Mouse (Mus musculus): ENCODE data around the gene Map6.

Gene Map6

DNA sequence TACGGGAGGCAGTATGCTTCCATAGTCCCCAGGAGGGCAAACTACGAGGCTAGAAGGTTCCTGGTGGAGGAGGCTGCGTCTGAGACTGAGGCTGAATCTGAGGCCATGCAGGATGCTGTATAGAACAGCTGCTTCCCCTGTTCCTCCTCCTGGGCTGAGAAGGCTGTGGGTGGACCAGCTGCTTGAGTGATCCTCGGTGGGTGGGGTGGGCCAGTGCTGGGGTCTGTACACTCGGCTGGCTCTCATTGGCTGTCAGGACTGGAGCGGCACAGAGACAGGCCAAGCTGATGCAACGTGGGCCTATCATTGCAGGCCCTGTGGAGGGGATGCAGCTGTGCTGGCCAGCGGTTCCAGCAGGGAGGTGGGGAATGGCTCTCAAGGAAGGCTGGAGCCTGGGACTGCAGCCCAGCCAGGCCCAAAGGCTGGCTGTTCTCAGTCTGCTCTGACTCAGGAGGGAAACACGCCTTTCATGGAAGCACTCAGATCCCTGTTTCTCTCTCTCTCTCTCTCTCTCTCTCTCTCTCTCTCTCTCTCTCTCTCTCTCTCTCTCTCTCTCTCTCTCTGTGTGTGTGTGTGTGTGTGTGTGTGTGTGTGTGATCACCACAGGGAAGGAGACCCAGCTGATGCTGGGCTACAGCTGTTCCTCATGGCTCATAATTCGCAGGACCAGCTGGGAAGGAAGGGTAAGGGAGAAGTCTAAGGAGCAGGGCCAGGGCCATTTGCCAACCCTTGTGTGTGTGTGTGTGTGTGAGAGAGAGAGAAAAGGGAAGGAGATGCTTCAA lies 93.0 kb downstream of the Map6 start:
- DNase-seq, result peak; percentile 100

DNA sequence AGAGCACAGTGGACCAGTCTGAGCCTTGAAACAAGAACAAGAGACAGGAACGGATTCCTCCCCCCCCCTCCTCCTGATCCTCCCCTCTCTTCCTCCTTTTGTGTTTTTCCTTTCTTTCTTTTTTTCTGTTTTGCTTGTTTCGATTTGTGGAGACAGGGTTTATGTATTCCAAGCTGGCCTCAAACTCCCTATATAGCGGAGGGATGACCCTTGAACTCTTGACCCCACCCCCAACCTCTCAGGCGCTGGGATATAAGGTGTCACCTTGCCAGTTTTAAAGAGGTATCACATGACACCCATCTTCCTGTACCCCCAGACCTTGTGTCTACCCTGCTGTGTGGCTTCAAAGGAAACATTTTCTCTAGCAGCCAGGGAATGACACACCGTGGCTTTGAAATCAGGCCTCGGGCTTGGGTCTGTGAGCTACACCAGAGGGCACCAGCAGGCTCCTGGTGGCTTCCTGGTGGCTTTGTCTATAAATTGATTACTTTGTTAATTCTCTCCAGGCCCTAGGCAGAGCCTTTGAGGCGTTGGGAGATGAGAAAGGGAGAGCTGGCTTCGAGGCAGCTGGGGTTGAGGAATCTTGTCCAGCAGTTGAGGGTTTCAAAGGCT lies 93.7 kb downstream of the Map6 start:
- DNase-seq, result peak; percentile 91

DNA sequence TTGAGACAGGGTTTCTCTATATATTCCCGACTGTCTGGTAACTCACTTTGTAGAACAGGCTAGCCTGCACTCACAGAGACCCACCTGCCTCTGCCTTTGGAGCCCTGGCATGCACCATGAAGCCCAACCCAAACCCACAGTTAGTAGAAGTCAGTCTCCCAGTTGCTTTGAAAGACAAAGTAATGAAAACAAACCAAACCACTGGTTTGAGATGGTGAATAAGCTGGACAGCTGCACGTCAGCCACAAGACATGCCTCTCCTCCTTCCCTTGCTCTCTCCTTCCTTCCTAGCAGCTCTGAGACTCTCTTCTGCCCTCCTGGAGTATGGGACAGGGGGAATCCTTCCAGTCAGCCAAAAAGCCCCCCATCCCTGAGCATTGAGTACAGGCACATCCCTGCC lies 94.9 kb downstream of the Map6 start:
- DNase-seq, result no peak

DNA sequence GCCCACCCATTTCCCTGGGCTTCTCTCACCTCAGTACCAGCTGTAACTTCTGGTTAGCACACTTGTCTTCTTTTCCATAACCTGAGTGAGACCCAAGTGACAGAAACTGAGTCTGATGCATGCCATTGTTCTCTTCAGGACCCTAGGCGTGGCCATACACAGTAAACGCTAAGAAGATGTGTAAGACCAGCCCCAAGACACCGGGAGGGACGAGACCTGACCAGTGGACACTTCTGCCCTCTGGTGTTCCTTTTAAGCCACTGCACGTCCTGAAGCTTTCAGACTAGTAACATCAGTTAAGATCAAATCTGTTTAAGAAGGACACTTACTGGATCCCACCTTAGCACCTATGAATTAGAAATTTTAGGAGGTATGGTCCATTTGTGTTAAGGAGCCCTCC lies 97.8 kb downstream of the Map6 start:
- DNase-seq, result peak; percentile 94

DNA sequence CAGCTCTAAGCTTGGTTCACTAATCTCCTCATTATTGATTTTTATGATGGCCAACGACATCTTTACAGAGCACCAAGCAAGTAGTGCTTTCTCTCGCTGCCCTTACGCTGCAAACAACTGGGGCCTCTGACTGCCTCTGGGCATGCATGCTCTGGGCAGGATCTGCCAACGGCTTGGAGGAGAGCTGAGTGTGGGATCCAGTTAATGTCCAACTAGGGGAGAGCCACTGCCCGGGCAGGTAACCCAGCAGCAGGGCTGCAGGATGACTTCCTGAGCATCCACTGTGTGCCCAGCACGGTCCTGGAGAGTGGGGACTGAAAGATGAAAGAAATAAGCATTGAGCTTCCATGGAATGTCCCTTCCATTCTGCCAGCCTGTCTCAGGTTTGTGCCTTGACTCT lies 99.5 kb downstream of the Map6 start:
- DNase-seq, result peak; percentile 82

DNA sequence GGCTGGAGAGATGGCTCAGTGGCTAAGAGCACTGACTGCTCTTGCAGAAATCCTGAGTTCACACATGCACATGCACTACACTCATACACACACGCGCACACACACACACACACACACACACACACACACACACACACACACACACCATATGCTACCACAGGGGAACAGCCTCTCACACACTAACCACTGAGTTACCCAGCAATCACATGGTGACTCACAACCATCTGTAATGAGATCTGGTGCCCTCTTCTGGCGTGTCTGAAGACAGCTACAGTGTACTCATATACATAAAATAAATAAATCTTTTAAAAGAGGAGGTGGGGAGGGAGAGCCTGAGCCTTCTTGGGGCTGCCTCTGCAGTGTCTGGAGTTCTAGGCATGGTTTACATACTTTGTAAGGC lies 107.1 kb downstream of the Map6 start:
- DNase-seq, result peak; percentile 73

DNA sequence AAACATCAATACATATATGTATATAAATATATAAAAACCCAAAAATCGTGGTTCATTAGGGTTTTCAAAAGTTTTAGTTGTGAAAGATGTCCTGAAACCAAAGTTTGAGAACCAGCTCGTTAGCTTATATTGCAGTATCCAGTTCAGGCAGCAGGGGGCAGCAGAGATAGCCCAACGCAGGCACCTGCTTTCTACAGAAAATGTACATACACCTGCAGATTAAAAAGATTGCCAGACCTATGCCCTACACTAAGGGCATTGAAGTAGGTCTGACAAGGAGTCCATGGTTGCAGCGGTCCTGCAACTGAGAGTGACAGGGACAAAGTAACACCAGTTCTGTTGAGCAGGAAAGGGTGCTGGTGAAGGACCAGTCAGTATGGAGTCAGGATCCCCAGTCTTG lies 108.2 kb downstream of the Map6 start:
- DNase-seq, result peak; percentile 84

DNA sequence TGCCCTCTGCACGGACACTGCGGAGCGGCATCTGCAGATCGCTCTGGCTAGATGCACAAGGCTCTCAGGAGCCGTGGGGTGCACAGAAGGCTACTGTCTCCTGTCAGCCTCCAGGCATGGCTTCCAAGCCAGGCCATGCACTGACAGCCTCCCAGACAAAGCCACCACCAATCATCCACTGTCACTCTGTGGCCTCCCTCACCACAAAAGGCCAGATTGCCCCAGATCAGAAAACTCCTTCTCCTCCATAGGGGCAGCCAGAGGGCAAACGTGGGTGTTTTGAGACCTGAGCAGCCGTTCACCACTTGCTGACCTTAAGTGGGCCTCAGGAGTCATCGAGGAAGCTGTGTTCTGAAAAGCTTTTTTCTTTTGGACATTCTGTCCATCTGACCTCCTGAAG lies 111.6 kb downstream of the Map6 start:
- DNase-seq, result no peak

DNA sequence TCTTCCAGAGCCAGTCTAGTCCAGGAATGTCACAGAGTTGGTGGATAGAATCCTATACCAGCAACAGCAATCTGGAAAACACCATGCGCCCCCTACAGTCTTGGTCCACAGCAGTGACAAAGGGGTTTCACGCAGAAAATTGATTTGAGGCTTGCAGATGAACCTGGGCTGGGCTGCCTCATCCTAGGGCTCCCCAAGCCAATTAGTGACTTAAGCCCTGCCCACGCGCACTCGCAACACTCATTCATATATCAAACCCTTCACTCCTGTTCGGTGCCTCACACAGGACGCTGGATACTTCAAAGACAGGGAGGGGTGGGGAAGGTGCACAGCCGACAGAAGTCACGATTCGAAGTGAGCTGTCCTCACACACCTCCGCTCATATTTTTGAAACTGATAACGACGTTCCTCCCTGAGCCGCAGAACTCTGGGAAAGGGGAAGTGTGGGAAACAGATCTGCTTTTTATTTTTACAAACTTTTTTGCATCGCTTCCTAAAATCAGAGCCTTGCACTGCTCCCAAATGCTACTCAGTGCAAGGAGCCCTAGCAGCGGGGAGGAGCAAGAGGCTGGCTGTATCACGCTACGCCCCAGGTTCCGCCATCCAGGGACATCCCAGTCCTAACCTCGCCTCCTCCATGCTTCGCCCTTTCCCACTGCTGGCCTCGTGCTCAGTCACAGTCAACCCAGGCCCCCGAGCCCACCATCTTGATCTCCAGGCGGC lies 113.4 kb downstream of the Map6 start:
- DNase-seq, result peak; percentile 93

DNA sequence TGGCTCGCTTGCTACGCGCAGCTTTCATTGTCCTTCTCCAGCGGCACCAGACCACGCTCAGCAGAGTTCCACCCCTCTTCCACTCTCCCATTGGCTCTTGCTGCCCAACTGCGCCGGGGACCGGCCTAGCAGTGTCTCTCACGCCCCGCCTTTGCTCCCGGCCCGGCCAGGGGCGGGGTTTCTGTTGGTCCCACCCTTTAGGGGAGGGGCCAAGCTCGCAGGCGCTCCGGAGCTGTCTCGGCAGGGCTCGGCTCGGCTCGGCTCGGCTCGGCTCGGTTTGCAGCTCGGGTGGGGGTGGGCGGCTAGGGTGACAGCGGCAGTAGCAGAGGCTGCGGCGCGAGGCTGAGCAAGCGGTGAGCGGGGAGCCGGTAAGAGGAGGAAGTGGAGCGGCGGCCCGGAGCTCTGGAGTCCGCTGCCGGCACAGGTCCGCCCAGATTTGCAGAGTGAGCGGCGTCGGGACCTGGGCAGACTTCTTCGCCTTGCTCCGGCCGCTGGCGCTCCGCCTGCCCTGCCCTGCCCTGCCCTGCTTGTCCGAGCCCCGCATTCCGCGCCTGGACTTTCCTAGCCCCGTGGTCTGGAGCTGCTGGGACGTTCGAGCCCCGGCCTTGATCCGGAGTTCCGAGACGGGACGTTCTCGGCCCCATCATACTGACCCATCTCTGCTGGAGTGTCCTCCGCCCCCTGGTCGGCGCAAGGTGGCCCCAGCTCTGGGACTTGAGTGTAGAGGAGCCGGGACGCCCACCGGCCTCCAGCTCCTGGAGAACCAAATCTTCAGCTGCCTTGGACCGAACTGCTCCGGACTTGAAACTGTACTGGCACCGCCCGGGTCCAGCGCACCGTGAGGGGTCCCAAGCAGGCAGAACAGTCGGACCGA lies 114.2 kb downstream of the Map6 start, which contains the start of gene Gdpd5:
TSS of gene Gdpd5 (plus strand) at position 201 of the 874 bp plus-strand sequence.
- peak; percentile 100 for DNase-seq

DNA sequence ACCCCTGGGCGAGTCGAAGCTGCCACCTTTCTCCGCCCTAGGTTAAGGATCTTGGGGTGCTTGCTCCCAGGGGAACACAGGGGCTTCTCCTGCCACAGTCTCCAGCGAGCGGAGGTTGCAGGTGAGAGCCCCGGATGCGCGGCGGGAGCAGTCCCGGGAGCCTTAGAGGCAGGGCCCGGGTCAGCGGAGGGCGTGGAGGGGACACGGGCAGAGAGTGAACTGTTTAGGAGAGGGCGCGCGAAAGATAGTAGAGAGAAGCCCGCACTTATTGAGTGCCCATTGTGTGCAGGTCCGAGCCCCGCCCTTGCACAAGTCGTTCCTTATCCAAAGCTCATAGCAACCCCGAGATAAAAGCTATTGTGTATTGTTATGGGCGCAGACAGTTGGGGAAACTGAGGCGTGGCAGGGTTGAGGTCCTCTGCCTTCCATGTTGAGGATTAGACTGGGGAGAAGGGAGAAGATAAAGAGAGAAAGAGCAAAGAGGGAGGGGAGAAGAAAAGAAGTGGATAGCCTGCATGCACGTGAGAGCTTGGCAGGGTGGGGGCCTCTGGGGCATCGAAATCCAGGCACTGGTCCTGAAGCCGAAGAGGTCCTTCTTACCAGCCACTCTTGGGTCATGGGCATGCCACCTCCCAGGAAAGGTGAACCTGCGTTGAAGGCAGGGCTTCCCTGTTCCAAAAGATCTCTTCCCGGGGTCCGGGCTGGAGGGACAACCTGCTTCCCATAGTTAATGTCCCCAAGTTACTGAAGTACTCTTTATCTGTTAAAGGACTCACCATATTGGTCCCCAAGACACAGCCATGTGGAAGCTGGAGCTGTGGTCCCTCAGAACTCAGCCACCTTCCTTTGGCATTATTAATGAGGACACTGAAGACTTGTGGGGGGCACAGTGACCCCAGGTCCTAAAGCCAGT lies 115.1 kb downstream of the Map6 start:
- peak; percentile 96 for DNase-seq

DNA sequence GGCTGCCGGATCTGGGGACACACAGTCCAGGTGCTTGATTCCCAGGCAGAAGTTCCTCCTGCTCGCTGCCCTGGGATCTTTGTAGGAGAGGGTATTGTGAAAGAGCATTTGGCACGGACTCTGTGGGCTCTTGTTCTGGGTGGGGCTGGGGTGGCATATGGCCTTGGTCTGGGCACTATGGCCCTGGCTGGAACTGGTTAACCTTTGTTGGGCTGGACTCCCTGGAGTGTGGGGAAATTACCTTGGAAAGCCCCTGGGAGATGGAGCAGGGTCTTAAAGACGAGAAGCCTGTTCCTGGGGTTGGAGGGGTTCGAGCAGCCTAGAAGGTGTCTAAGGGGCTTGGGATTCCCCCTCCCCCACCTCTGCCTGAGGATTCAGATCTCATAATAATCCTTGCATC lies 116.0 kb downstream of the Map6 start:
- no peak for DNase-seq

DNA sequence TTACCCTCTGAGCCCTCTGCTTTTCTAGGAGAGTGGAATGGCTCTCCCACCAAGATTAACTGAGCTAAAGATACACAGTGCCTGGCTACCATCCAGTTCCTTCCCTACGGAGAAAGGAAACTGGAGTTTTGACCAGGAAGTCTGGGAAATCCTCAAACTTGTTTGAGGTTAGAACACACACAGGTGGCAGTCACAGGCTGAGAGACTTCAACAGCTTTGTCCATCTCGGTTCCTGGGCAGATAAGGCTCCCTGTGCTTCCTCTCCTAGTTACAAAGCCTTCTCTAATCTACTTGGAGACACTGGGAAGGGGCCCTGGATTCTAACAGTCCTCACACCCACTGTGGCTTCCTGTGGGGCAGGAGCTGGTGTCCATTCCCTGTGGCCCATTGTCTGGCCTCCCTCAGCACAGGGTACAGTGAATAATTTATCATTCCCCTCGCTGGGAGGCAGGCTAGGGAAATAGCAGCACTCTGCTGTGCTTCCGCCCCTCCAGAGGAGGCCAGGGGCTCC lies 116.9 kb downstream of the Map6 start:
- DNase-seq, result peak; percentile 97

DNA sequence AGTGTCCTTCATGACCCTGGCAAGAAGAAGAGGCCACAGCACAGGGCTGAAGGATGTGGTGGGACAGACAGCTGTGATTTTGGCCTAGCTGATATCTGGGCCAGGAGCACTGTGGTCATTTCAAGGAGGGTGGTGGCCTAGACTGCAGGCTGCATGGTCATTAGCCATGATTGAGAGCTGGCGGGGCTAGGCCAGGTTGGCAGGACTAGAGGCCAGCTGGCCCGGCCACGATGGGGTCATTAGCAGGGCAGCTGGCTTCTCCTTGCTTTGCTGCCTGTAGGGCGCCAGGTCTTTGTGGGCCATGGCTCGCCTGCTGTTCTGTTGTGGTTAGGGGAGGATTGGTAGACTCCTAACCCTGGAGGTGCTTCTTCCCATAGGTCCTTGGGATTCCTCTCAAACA lies 118.8 kb downstream of the Map6 start:
- peak; percentile 97 for DNase-seq

All from heart, adult 11 months (tissue).